Mouse (Mus musculus): ENCODE data around the gene Ccdc69.

DNA sequence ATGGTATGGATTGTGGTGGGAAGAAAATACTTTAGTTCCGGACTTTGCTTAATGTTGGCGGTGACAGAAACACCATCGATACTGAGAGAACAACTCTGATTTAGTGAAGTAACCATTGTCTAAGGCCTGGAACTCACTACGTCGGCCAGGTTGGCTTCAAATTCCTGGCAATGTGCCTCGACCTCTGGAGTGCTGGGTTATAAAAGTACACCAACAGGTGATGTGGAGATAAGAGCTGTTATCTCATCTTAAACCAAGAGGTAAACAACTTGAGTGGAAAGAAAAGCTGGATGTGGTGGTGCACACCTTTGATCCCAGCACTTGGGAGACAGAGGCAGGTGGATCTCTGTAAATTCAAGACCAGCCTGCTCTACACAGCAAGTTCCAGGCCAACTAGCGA lies 15.2 kb upstream of the Ccdc69 start:
- TF ChIP-seq POLR2A (IDR thresholded peaks at IDR 0.05; ENCODE audit: low read depth, low read length): no peak
- no peak for TF ChIP-seq CTCF (IDR thresholded peaks at IDR 0.05; ENCODE audit: borderline replicate concordance, insufficient read depth, low read length)

Data from embryonic fibroblast, embryonic 13.5 days (primary cell).